ENCODE assay signal across 8 mouse cellular contexts in genomic region chr10:128212871-128213323, GRCm38 (mm10). TPM values are rescaled to one million over a fixed set of nuclear protein-coding genes. Genes with fewer than 3 reads are reported as not detected.
DNase-seq lines count a peak whose midpoint lies in the region; ATAC-seq and TF ChIP-seq lines count a peak whose summit lies in the region.

No protein-coding gene starts in this region.

- no peak for TF ChIP-seq EP300 in stomach, postnatal 0 days (optimal IDR thresholded peaks at IDR 0.05)

- H3K36me3 ChIP-seq in embryonic facial prominence, embryonic 13.5 days, result peaks cover 9% of the 10 kb centered on the region
- no peaks in the 10 kb centered on the region for H3K36me3 ChIP-seq in heart, embryonic 15.5 days
- no peaks in the 10 kb centered on the region for H3K36me3 ChIP-seq in neural tube, embryonic 12.5 days
- H3K36me3 ChIP-seq in stomach, postnatal 0 days (ENCODE audit: control insufficient read depth, insufficient read depth, low read length), result 0 out of 2 replicates have a peak, but pooled peaks cover 2% of the 10 kb centered on the region

- peak; percentile 61 to 80 for DNase-seq in CD8-positive naive resting alpha-beta T cell, adult 2 months (ENCODE audit: low read depth in 2 of 2, low spot score in 2 of 2)
- DNase-seq in kidney, postnatal 10 days, result peak; percentile 81
- peak; percentile 70 to 78 for DNase-seq in lung, adult 18-20 months
- peak; percentile 71 for DNase-seq in stomach, postnatal 0 days (ENCODE audit: low spot score)

- peak overlapping the region; percentile 91 for H3K4me2 ChIP-seq in embryonic facial prominence, embryonic 13.5 days
- peak overlapping the region; percentile 67 for H3K4me2 ChIP-seq in heart, embryonic 15.5 days
- peak overlapping the region; percentile 55 for H3K4me2 ChIP-seq in neural tube, embryonic 12.5 days (replicated peaks)
- peak overlapping the region; percentile 55 for H3K4me2 ChIP-seq in stomach, postnatal 0 days (replicated peaks; ENCODE audit: low read depth)

- peak overlapping the region; percentile 53; the same call in 1 of the 2 replicates for H3K9ac ChIP-seq in embryonic facial prominence, embryonic 13.5 days
- H3K9ac ChIP-seq in heart, embryonic 15.5 days, result peak overlapping the region; percentile 33
- no peak overlapping the region for H3K9ac ChIP-seq in neural tube, embryonic 12.5 days
- H3K9ac ChIP-seq in stomach, postnatal 0 days (ENCODE audit: low read length), result no peak overlapping the region

- peaks cover 6% of the 10 kb centered on the region; the same call in 1 of the 2 replicates for H3K27me3 ChIP-seq in embryonic facial prominence, embryonic 13.5 days
- peaks cover 3% of the 10 kb centered on the region; the same call in 1 of the 2 replicates for H3K27me3 ChIP-seq in heart, embryonic 15.5 days
- no peaks in the 10 kb centered on the region; the same call in 1 of the 2 replicates for H3K27me3 ChIP-seq in neural tube, embryonic 12.5 days (replicated peaks)
- H3K27me3 ChIP-seq in stomach, postnatal 0 days (ENCODE audit: control insufficient read depth, insufficient read depth, low read length), result no peaks in the 10 kb centered on the region

- peak; percentile 58 for ATAC-seq in embryonic facial prominence, embryonic 13.5 days (ENCODE audit: insufficient number of reproducible peaks, insufficient read depth, low FRiP score, low TSS enrichment, low read depth)
- ATAC-seq in heart, embryonic 15.5 days (replicated peaks; ENCODE audit: insufficient number of reproducible peaks, insufficient read depth, low FRiP score, low read depth), result 0 out of 2 replicates have a peak, but pooled peaks have one; percentile 41
- peak; percentile 6; the same call in 1 of the 2 replicates for ATAC-seq in neural tube, embryonic 12.5 days (ENCODE audit: low FRiP score, low read depth)
- peak; percentile 67 for ATAC-seq in stomach, postnatal 0 days (ENCODE audit: low FRiP score, low TSS enrichment)

- H3K4me1 ChIP-seq in bone marrow, adult 2 months (ENCODE audit: control insufficient read depth, insufficient read depth, low read length), result no peaks in the 10 kb centered on the region; the same call in 1 of the 2 replicates
- H3K4me1 ChIP-seq in embryonic facial prominence, embryonic 13.5 days, result peaks cover 13% of the 10 kb centered on the region
- H3K4me1 ChIP-seq in heart, embryonic 15.5 days (replicated peaks), result peaks cover 16% of the 10 kb centered on the region
- peaks cover 12% of the 10 kb centered on the region for H3K4me1 ChIP-seq in neural tube, embryonic 12.5 days
- peaks cover 6% of the 10 kb centered on the region; the same call in 1 of the 2 replicates for H3K4me1 ChIP-seq in stomach, postnatal 0 days (replicated peaks; ENCODE audit: control insufficient read depth, insufficient read depth)

- TF ChIP-seq CTCF in bone marrow, adult 2 months (IDR thresholded peaks at IDR 0.05; ENCODE audit: control insufficient read depth, insufficient read depth, low read length), result peak; percentile 70
- peak; percentile 82 for TF ChIP-seq CTCF in stomach, postnatal 0 days (IDR thresholded peaks at IDR 0.05; ENCODE audit: low read depth)

- no peak for TF ChIP-seq POLR2A in bone marrow, adult 2 months (IDR thresholded peaks at IDR 0.05; ENCODE audit: borderline replicate concordance, control insufficient read depth, low read depth, low read length)

- peak overlapping the region; percentile 28; the same call in 1 of the 2 replicates for H3K27ac ChIP-seq in bone marrow, adult 2 months (ENCODE audit: control insufficient read depth, insufficient read depth, low read depth, low read length, poor library complexity)
- peak overlapping the region; percentile 71 for H3K27ac ChIP-seq in embryonic facial prominence, embryonic 13.5 days
- peak overlapping the region; percentile 11; the same call in 1 of the 2 replicates for H3K27ac ChIP-seq in heart, embryonic 15.5 days
- H3K27ac ChIP-seq in neural tube, embryonic 12.5 days, result no peak overlapping the region
- H3K27ac ChIP-seq in stomach, postnatal 0 days (replicated peaks), result no peak overlapping the region

- under 1% methylated on average over 18 of the region's 18 CpGs for WGBS in bone marrow, adult 2 months
- 2% methylated on average over 18 of the region's 18 CpGs for WGBS in embryonic facial prominence, embryonic 13.5 days
- WGBS in heart, embryonic 15.5 days, result under 1% methylated on average over 18 of the region's 18 CpGs
- 2% methylated on average over 18 of the region's 18 CpGs for WGBS in neural tube, embryonic 12.5 days
- WGBS in stomach, postnatal 0 days, result under 1% methylated on average over 18 of the region's 18 CpGs

- H3K9me3 ChIP-seq in embryonic facial prominence, embryonic 13.5 days, result no peaks in the 10 kb centered on the region
- H3K9me3 ChIP-seq in heart, embryonic 15.5 days (replicated peaks), result no peaks in the 10 kb centered on the region
- H3K9me3 ChIP-seq in neural tube, embryonic 12.5 days, result no peaks in the 10 kb centered on the region
- no peaks in the 10 kb centered on the region for H3K9me3 ChIP-seq in stomach, postnatal 0 days (ENCODE audit: control insufficient read depth, low read length)

- H3K4me3 ChIP-seq in bone marrow, adult 2 months (replicated peaks; ENCODE audit: control insufficient read depth, low read depth, low read length), result peak overlapping the region; percentile 47
- peak overlapping the region; percentile 38 for H3K4me3 ChIP-seq in embryonic facial prominence, embryonic 13.5 days
- H3K4me3 ChIP-seq in heart, embryonic 15.5 days, result peak overlapping the region; percentile 39
- no peak overlapping the region for H3K4me3 ChIP-seq in neural tube, embryonic 12.5 days
- peak overlapping the region; percentile 17; the same call in 1 of the 2 replicates for H3K4me3 ChIP-seq in stomach, postnatal 0 days (ENCODE audit: low read depth, low read length)

RNA-seq across cellular contexts. Expression of gene Spryd4, which starts 1.3 kb away (rescaled TPM):
- 5.1 and 5.3 TPM in 2 replicates for polyA plus RNA-seq in bone marrow, adult 2 months (2011; ENCODE audit: insufficient read depth, insufficient read length, low replicate concordance, missing spikeins)
- polyA plus RNA-seq in embryonic facial prominence, embryonic 13.5 days (2015; fragmentation: Nextera tagmentation; extraction: Ambion mirVana), result 31.6 and 32.3 TPM in 2 replicates
- 37.9 and 38.6 TPM in 2 replicates for polyA plus RNA-seq in heart, embryonic 15.5 days (2015; fragmentation: Nextera tagmentation; extraction: Ambion mirVana)
- polyA plus RNA-seq in neural tube, embryonic 12.5 days (2016; fragmentation: Nextera tagmentation; extraction: Ambion mirVana), result 21.8 and 21.9 TPM in 2 replicates
- 25.6 and 26.1 TPM in 2 replicates for polyA plus RNA-seq in stomach, postnatal 0 days (2015; fragmentation: Nextera tagmentation; extraction: Ambion mirVana)

RNA-seq across cellular contexts. Expression of gene Mip, which starts 12.7 kb away (rescaled TPM):
- polyA plus RNA-seq in bone marrow, adult 2 months (2011; ENCODE audit: insufficient read depth, insufficient read length, low replicate concordance, missing spikeins), result not detected in 2 replicates
- polyA plus RNA-seq in embryonic facial prominence, embryonic 13.5 days (2015; fragmentation: Nextera tagmentation; extraction: Ambion mirVana), result 0.14 and 0.51 TPM in 2 replicates
- polyA plus RNA-seq in heart, embryonic 15.5 days (2015; fragmentation: Nextera tagmentation; extraction: Ambion mirVana), result 0.08 TPM in 1 of 2 replicates, not detected in the other
- not detected in 2 replicates for polyA plus RNA-seq in neural tube, embryonic 12.5 days (2016; fragmentation: Nextera tagmentation; extraction: Ambion mirVana)
- not detected in 2 replicates for polyA plus RNA-seq in stomach, postnatal 0 days (2015; fragmentation: Nextera tagmentation; extraction: Ambion mirVana)

RNA-seq across cellular contexts. Expression of gene Gls2, which starts 18.6 kb away (rescaled TPM):
- 1.3 and 3.2 TPM in 2 replicates for polyA plus RNA-seq in bone marrow, adult 2 months (2011; ENCODE audit: insufficient read depth, insufficient read length, low replicate concordance, missing spikeins)
- 2.2 TPM in 2 replicates for polyA plus RNA-seq in embryonic facial prominence, embryonic 13.5 days (2015; fragmentation: Nextera tagmentation; extraction: Ambion mirVana)
- 0.58 and 0.66 TPM in 2 replicates for polyA plus RNA-seq in heart, embryonic 15.5 days (2015; fragmentation: Nextera tagmentation; extraction: Ambion mirVana)
- polyA plus RNA-seq in neural tube, embryonic 12.5 days (2016; fragmentation: Nextera tagmentation; extraction: Ambion mirVana), result 1.00 and 1.5 TPM in 2 replicates
- polyA plus RNA-seq in stomach, postnatal 0 days (2015; fragmentation: Nextera tagmentation; extraction: Ambion mirVana), result 0.53 and 0.64 TPM in 2 replicates

RNA-seq across cellular contexts. Expression of gene Timeless, which starts 19.0 kb away (rescaled TPM):
- polyA plus RNA-seq in bone marrow, adult 2 months (2011; ENCODE audit: insufficient read depth, insufficient read length, low replicate concordance, missing spikeins), result 45.9 and 61.1 TPM in 2 replicates
- 65.4 and 79.4 TPM in 2 replicates for polyA plus RNA-seq in embryonic facial prominence, embryonic 13.5 days (2015; fragmentation: Nextera tagmentation; extraction: Ambion mirVana)
- 22.3 and 32.1 TPM in 2 replicates for polyA plus RNA-seq in heart, embryonic 15.5 days (2015; fragmentation: Nextera tagmentation; extraction: Ambion mirVana)
- 48.6 and 50.6 TPM in 2 replicates for polyA plus RNA-seq in neural tube, embryonic 12.5 days (2016; fragmentation: Nextera tagmentation; extraction: Ambion mirVana)
- polyA plus RNA-seq in stomach, postnatal 0 days (2015; fragmentation: Nextera tagmentation; extraction: Ambion mirVana), result 8.9 and 10.5 TPM in 2 replicates

RNA-seq across cellular contexts. Expression of gene Rbms2, which starts 32.8 kb away (rescaled TPM):
- 5.9 and 16.2 TPM in 2 replicates for polyA plus RNA-seq in bone marrow, adult 2 months (2011; ENCODE audit: insufficient read depth, insufficient read length, low replicate concordance, missing spikeins)
- polyA plus RNA-seq in embryonic facial prominence, embryonic 13.5 days (2015; fragmentation: Nextera tagmentation; extraction: Ambion mirVana), result 39.7 and 42.2 TPM in 2 replicates
- polyA plus RNA-seq in heart, embryonic 15.5 days (2015; fragmentation: Nextera tagmentation; extraction: Ambion mirVana), result 33.8 and 38.2 TPM in 2 replicates
- polyA plus RNA-seq in neural tube, embryonic 12.5 days (2016; fragmentation: Nextera tagmentation; extraction: Ambion mirVana), result 17.2 and 20.0 TPM in 2 replicates
- 15.5 and 17.0 TPM in 2 replicates for polyA plus RNA-seq in stomach, postnatal 0 days (2015; fragmentation: Nextera tagmentation; extraction: Ambion mirVana)

Comparison
In these comparisons a context has a peak if more than half of its experiments do, and no peak if none do; other contexts are left out.
1. H3K27ac ChIP-seq: peak in bone marrow, adult 2 months (single experiment), embryonic facial prominence, embryonic 13.5 days (single experiment) and heart, embryonic 15.5 days (single experiment); none in neural tube, embryonic 12.5 days (single experiment) and stomach, postnatal 0 days (single experiment).
2. ATAC-seq: peak in every context shown above with its lines; median percentile 67 in stomach, postnatal 0 days; 58 in embryonic facial prominence, embryonic 13.5 days; 41 in heart, embryonic 15.5 days; 6 in neural tube, embryonic 12.5 days.
3. H3K9ac ChIP-seq: peak in embryonic facial prominence, embryonic 13.5 days (single experiment) and heart, embryonic 15.5 days (single experiment); none in neural tube, embryonic 12.5 days (single experiment) and stomach, postnatal 0 days (single experiment).
4. Peak in every context shown above with its lines, with median percentiles within 50 percentile points of each other: DNase-seq and H3K4me2 ChIP-seq.